In the genomic region with DNA sequence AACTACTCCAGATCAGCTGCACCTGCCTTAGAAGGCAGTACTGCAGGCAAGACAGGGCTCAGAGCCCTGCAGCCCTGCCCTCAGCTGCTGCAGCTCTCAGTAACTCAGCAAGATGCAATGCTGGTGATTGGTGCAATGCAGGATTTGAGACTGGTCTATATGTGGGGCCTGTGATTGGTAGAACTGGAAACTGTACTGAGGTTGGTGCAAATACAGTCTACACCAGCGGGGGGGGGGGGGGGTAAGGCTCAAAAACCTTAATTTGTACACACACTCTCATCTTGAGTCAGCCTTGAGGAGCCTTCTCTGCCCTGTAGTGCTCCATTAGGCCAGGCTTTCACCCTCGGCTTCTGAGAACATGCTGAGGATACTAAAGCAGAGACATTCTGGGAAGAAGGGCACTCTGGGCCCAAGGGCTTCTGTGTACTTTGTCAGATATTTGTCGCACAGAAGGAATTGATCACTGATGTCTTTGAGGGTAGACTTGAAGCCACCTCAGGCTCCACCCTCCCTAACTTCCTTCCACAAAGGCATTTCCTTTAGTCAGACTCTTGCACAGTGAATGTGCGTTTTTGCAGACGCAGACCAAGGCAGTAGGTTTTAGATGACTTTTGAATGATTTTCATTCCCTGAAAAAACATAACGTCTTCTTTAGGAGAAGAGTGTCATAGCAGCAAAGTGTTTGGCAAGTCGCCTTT, we compare ENCODE assay signal across 16 mouse cellular contexts. TPM values are rescaled to one million over a fixed set of nuclear protein-coding genes. Genes with fewer than 3 reads are reported as not detected.
DNase-seq lines count a peak whose midpoint lies in the region; ATAC-seq and TF ChIP-seq lines count a peak whose summit lies in the region.
"Had no signal": no experiment of that assay in that cellular context is flagged by ENCODE, and none has a peak within 500 bp of the region (broad histone marks: within the 10 kb centered on the region; RNA-seq: fewer than 3 reads in every experiment).

No protein-coding gene starts in this region.

- H3K4me3 ChIP-seq in liver, embryonic 16.5 days (ENCODE audit: low read depth, low read length) = no peak overlapping the region
- no peak overlapping the region for H3K4me3 ChIP-seq in liver, embryonic 11.5 days (ENCODE audit: low read depth, low read length)
- H3K4me3 ChIP-seq in CH12.LX (replicated peaks in 1 of 3; ENCODE audit: low read depth in 2 of 3, low read length in 2 of 3, poor library complexity in 1 of 3) = no peak overlapping the region
- H3K4me3 ChIP-seq: heart, embryonic 12.5 days had no signal

- no peak for TF ChIP-seq CTCF in CH12.LX (conservative IDR thresholded peaks at IDR 0.05 in 1 of 2, IDR thresholded peaks at IDR 0.05 in 1 of 2; ENCODE audit: low read depth in 2 of 2, low read length in 2 of 2)

- H3K36me3 ChIP-seq in liver, embryonic 16.5 days (ENCODE audit: control insufficient read depth, insufficient read depth) = no peaks in the 10 kb centered on the region
- no peaks in the 10 kb centered on the region for H3K36me3 ChIP-seq in liver, embryonic 11.5 days (ENCODE audit: control insufficient read depth, insufficient read depth, low read length)
- no peaks in the 10 kb centered on the region for H3K36me3 ChIP-seq in CH12.LX (replicated peaks in 1 of 2; ENCODE audit: control insufficient read depth in 1 of 2, insufficient read depth in 1 of 2, low read length in 1 of 2)
- H3K36me3 ChIP-seq: heart, embryonic 12.5 days had no signal

- no peak for TF ChIP-seq EP300 in CH12.LX (IDR thresholded peaks at IDR 0.05; ENCODE audit: low read length)

- H3K27me3 ChIP-seq in liver, embryonic 16.5 days (ENCODE audit: control insufficient read depth, insufficient read depth, low read depth, low read length) = no peaks in the 10 kb centered on the region
- H3K27me3 ChIP-seq in liver, embryonic 11.5 days (replicated peaks; ENCODE audit: control insufficient read depth, insufficient read depth, low read length) = no peaks in the 10 kb centered on the region
- no peaks in the 10 kb centered on the region for H3K27me3 ChIP-seq in CH12.LX (replicated peaks)
- H3K27me3 ChIP-seq: heart, embryonic 12.5 days had no signal

- H3K4me1 ChIP-seq in liver, embryonic 16.5 days (ENCODE audit: control insufficient read depth, low read depth, low read length) = no peaks in the 10 kb centered on the region
- peaks cover 7% of the 10 kb centered on the region; the same call in 1 of the 2 replicates for H3K4me1 ChIP-seq in liver, embryonic 11.5 days (replicated peaks; ENCODE audit: control insufficient read depth, insufficient read depth, low read length)
- H3K4me1 ChIP-seq in CH12.LX (ENCODE audit: control insufficient read depth in 1 of 2, insufficient read depth in 2 of 2) = peaks cover 28 to 62% of the 10 kb centered on the region in 2 experiments

- H3K9ac ChIP-seq in liver, embryonic 16.5 days (ENCODE audit: low read depth, low read length) = no peak overlapping the region
- H3K9ac ChIP-seq in liver, embryonic 11.5 days (ENCODE audit: low read depth, low read length) = no peak overlapping the region
- H3K9ac ChIP-seq in CH12.LX (ENCODE audit: insufficient read depth, low read depth) = peak overlapping the region; percentile 22
- H3K9ac ChIP-seq: heart, embryonic 12.5 days; hindbrain, embryonic 14.5 days had no signal

- TF ChIP-seq RAD21 in CH12.LX (IDR thresholded peaks at IDR 0.05; ENCODE audit: low read depth, low read length) = no peak

- DNase-seq in liver, embryonic 11.5 days (ENCODE audit: low spot score) = no peak
- peak; percentile 56 for DNase-seq in CH12.LX (ENCODE audit: extremely low read depth)
- no peak for DNase-seq in right cerebral cortex, adult 18-20 months
- no peak for DNase-seq in kidney, adult 11 months
- DNase-seq in frontal cortex, postnatal 14 days (ENCODE audit: low spot score in 2 of 2) = no peak
- DNase-seq: adrenal gland, adult 8-10 months; kidney, adult 9 months; lung, adult 18-20 months; right cerebral cortex, postnatal 4 days had no signal

- H3K79me2 ChIP-seq in CH12.LX (replicated peaks; ENCODE audit: control insufficient read depth, extremely low read depth, insufficient read depth, poor library complexity, severe bottlenecking) = no peaks in the 10 kb centered on the region

- H3K9me3 ChIP-seq in liver, embryonic 16.5 days (replicated peaks; ENCODE audit: control insufficient read depth, low read length) = no peaks in the 10 kb centered on the region
- no peaks in the 10 kb centered on the region for H3K9me3 ChIP-seq in liver, embryonic 11.5 days (ENCODE audit: control insufficient read depth, low read length)
- H3K9me3 ChIP-seq in CH12.LX (replicated peaks; ENCODE audit: low read length) = no peaks in the 10 kb centered on the region
- H3K9me3 ChIP-seq: heart, embryonic 12.5 days had no signal

- in situ Hi-C loops in CH12.LX (cut with MboI; ENCODE audit: low pct_ligation_motif_present, low pct_unique_long_range_greater_than_20kb, low sequenced_read_pairs) = no loop called here

- no peak for TF ChIP-seq POLR2A in CH12.LX (IDR thresholded peaks at IDR 0.05; ENCODE audit: low read depth, low read length)

- peak overlapping the region; percentile 38 for H3K27ac ChIP-seq in liver, embryonic 16.5 days (ENCODE audit: low read length)
- H3K27ac ChIP-seq in liver, embryonic 11.5 days (ENCODE audit: low read depth, low read length) = no peak overlapping the region; the same call in 1 of the 2 replicates
- 0 out of 2 replicates have a peak overlapping the region, but pooled peaks have one; percentile 8 for H3K27ac ChIP-seq in CH12.LX (ENCODE audit: insufficient read depth, low read depth)
- H3K27ac ChIP-seq: hindbrain, embryonic 14.5 days had no signal

- no peak for ATAC-seq in liver, embryonic 16.5 days (ENCODE audit: low read depth)
- no peak for ATAC-seq in liver, embryonic 11.5 days (replicated peaks; ENCODE audit: low FRiP score)
- peak; percentile 52 for ATAC-seq in granulocyte monocyte progenitor cell, adult 5-6 weeks (replicated peaks; ENCODE audit: poor library complexity, severe bottlenecking)
- ATAC-seq in megakaryocyte-erythroid progenitor cell, adult 5-6 weeks (replicated peaks; ENCODE audit: low FRiP score, low TSS enrichment, poor library complexity, severe bottlenecking) = 0 out of 2 replicates have a peak, but pooled peaks have one; percentile 23

- 0 out of 2 replicates have a peak overlapping the region, but pooled peaks have one; percentile 5 for H3K4me2 ChIP-seq in liver, embryonic 16.5 days (ENCODE audit: low read depth, low read length)
- no peak overlapping the region for H3K4me2 ChIP-seq in liver, embryonic 11.5 days
- peak overlapping the region; percentile 6; the same call in 1 of the 2 replicates for H3K4me2 ChIP-seq in CH12.LX (ENCODE audit: insufficient read depth, low read depth, poor library complexity, severe bottlenecking)
- H3K4me2 ChIP-seq: heart, embryonic 12.5 days; hindbrain, embryonic 14.5 days had no signal

- WGBS in liver, embryonic 16.5 days (ENCODE audit: insufficient replicate concordance) = 19% methylated on average over 7 of the region's 7 CpGs
- 45% methylated on average over 7 of the region's 7 CpGs for WGBS in liver, embryonic 11.5 days

- dilution Hi-C loops in CH12.LX (cut with MboI; ENCODE audit: extremely low pct_ligation_motif_present, extremely low pct_unique_long_range_greater_than_20kb, low sequenced_read_pairs) = no loop called here

TF ChIP-seq in CH12.LX, 34 proteins besides CTCF, POLR2A, EP300 and RAD21:
- 0 out of 2 replicates have a peak, but pooled peaks have one; percentile 32 for TF ChIP-seq MXI1 (IDR thresholded peaks at IDR 0.05; ENCODE audit: low read depth, low read length)
- TF ChIP-seq USF1 (IDR thresholded peaks at IDR 0.05; ENCODE audit: low read depth, low read length) = no peak
- TF ChIP-seq BHLHE40 (IDR thresholded peaks at IDR 0.05; ENCODE audit: low read depth, low read length) = no peak
- peak; percentile 54; the same call in 1 of the 2 replicates for TF ChIP-seq IRF4 (IDR thresholded peaks at IDR 0.05; ENCODE audit: low read depth, low read length)
- no peak for TF ChIP-seq ELF1 (IDR thresholded peaks at IDR 0.05; ENCODE audit: low read depth, low read length)
- TF ChIP-seq SIN3A (IDR thresholded peaks at IDR 0.05; ENCODE audit: low read length) = no peak; the same call in 1 of the 2 replicates

RNA-seq across cellular contexts. Expression of gene Hacl1, which starts 43.4 kb away (rescaled TPM):
- 15.9 and 16.1 TPM in 2 replicates for polyA plus RNA-seq in liver, embryonic 16.5 days (2015; fragmentation: Nextera tagmentation; extraction: Ambion mirVana)
- 8.1 and 10.5 TPM in 2 replicates for polyA plus RNA-seq in liver, embryonic 11.5 days (2014; fragmentation: Nextera tagmentation; extraction: Ambion mirVana)
- total RNA-seq in CH12.LX (2012; rRNA removed) (14.3 and 20.2 TPM in 2 replicates), CH12.LX (2014; rRNA removed) (22.6 and 23.7 TPM in 2 replicates)
- polyA plus RNA-seq in CH12.LX (2012; ENCODE audit: insufficient read length, low read depth) = 13.6 and 13.7 TPM in 2 replicates
- total RNA-seq in granulocyte monocyte progenitor cell, adult 5-6 weeks (2014; fragmentation: Nextera tagmentation) = 6.0 and 23.7 TPM in 2 replicates
- 24.1 and 24.3 TPM in 2 replicates for total RNA-seq in granulocyte monocyte progenitor cell, adult 5-6 weeks (2017)
- 5.2 and 13.0 TPM in 2 replicates for total RNA-seq in megakaryocyte-erythroid progenitor cell, adult 5-6 weeks (2014; fragmentation: Nextera tagmentation)
- 15.4 and 29.6 TPM in 2 replicates for total RNA-seq in megakaryocyte-erythroid progenitor cell, adult 5-6 weeks (2017)

RNA-seq across cellular contexts. Expression of gene Btd, which starts 43.7 kb away (rescaled TPM):
- polyA plus RNA-seq in liver, embryonic 16.5 days (2015; fragmentation: Nextera tagmentation; extraction: Ambion mirVana) = 13.0 and 15.4 TPM in 2 replicates
- polyA plus RNA-seq in liver, embryonic 11.5 days (2014; fragmentation: Nextera tagmentation; extraction: Ambion mirVana) = 11.4 and 13.3 TPM in 2 replicates
- total RNA-seq in CH12.LX (2012; rRNA removed) (14.1 and 16.2 TPM in 2 replicates), CH12.LX (2014; rRNA removed) (22.5 and 23.0 TPM in 2 replicates)
- polyA plus RNA-seq in CH12.LX (2012; ENCODE audit: insufficient read length, low read depth) = 18.2 and 25.4 TPM in 2 replicates
- total RNA-seq in granulocyte monocyte progenitor cell, adult 5-6 weeks (2014; fragmentation: Nextera tagmentation) = 23.4 and 25.4 TPM in 2 replicates
- 11.3 and 12.4 TPM in 2 replicates for total RNA-seq in granulocyte monocyte progenitor cell, adult 5-6 weeks (2017)
- 5.4 and 10.4 TPM in 2 replicates for total RNA-seq in megakaryocyte-erythroid progenitor cell, adult 5-6 weeks (2014; fragmentation: Nextera tagmentation)
- total RNA-seq in megakaryocyte-erythroid progenitor cell, adult 5-6 weeks (2017) = 5.6 and 7.4 TPM in 2 replicates

RNA-seq across cellular contexts. Expression of gene Gm49387, which starts 43.8 kb away (rescaled TPM):
- polyA plus RNA-seq in liver, embryonic 16.5 days (2015; fragmentation: Nextera tagmentation; extraction: Ambion mirVana) = 2.1 and 5.1 TPM in 2 replicates
- polyA plus RNA-seq in liver, embryonic 11.5 days (2014; fragmentation: Nextera tagmentation; extraction: Ambion mirVana) = 0.19 and 1.9 TPM in 2 replicates
- not detected in 2 replicates for total RNA-seq in CH12.LX (2012; rRNA removed)
- total RNA-seq in CH12.LX (2014; rRNA removed) = not detected in 2 replicates
- polyA plus RNA-seq in CH12.LX (2012; ENCODE audit: insufficient read length, low read depth) = 0.71 TPM in 1 of 2 replicates, not detected in the other
- total RNA-seq in granulocyte monocyte progenitor cell, adult 5-6 weeks (2014; fragmentation: Nextera tagmentation) = not detected in 2 replicates
- not detected in 2 replicates for total RNA-seq in granulocyte monocyte progenitor cell, adult 5-6 weeks (2017)
- total RNA-seq in megakaryocyte-erythroid progenitor cell, adult 5-6 weeks (2014; fragmentation: Nextera tagmentation) = not detected in 2 replicates
- not detected in 2 replicates for total RNA-seq in megakaryocyte-erythroid progenitor cell, adult 5-6 weeks (2017)
- total RNA-seq: adrenal gland, adult 8-10 months; gastrocnemius, adult 18-20 months had no signal
- polyA plus RNA-seq: C2C12; hindbrain, embryonic 14.5 days had no signal

Comparison
In these comparisons a context has a peak if more than half of its experiments do, and no peak if none do; other contexts are left out.
1. ATAC-seq: peak in granulocyte monocyte progenitor cell, adult 5-6 weeks (single experiment) and megakaryocyte-erythroid progenitor cell, adult 5-6 weeks (single experiment); none in liver, embryonic 16.5 days (single experiment) and liver, embryonic 11.5 days (single experiment).